Mouse (Mus musculus): ENCODE results near the gene Vps26a. TPM values are rescaled to one million over a fixed set of nuclear protein-coding genes. Genes with fewer than 3 reads are reported as not detected.
A peak's percentile ranks its signal among the peaks of the same experiment; 100 is the strongest.
"Not testable (repeated sequence)": the region's sequence is repeated elsewhere in the genome, so short reads cannot be mapped to it uniquely, and the experiment has no call there.

The Vps26a gene
- polyA plus RNA-seq, 1 experiment: 61.9 TPM

GRCm38 (mm10) chr10:62507071-62507470, 20.5 kb upstream of the Vps26a start:
- Histone ChIP-seq H3K4me3 (ENCODE audit: insufficient read depth, low read depth, low read length) (peak overlapping the region; percentile 73), H3K27ac (replicated peaks; ENCODE audit: low read depth, low read length) (peak overlapping the region; percentile 89)

GRCm38 (mm10) chr10:62506019-62506556, 19.5 kb upstream of the Vps26a start:
- H3K4me3 ChIP-seq (ENCODE audit: insufficient read depth, low read depth, low read length): peak overlapping the region; percentile 44
- H3K4me1 ChIP-seq (ENCODE audit: control insufficient read depth, insufficient read depth, insufficient read length, low read length): peaks cover 12% of the 10 kb centered on the region; the same call in 1 of the 2 replicates
- H3K27ac ChIP-seq (replicated peaks; ENCODE audit: low read depth, low read length): peak overlapping the region; percentile 89

More at GRCm38 (mm10) chr10:62507071-62507470, 20.5 kb upstream of the Vps26a start:
- peaks cover 9% of the 10 kb centered on the region; the same call in 1 of the 2 replicates for H3K4me1 ChIP-seq (ENCODE audit: control insufficient read depth, insufficient read depth, insufficient read length, low read length)

GRCm38 (mm10) chr10:62505224-62505983, 18.8 kb upstream of the Vps26a start:
- peak overlapping the region; percentile 89 for H3K27ac ChIP-seq (replicated peaks; ENCODE audit: low read depth, low read length)
- H3K4me1 ChIP-seq (ENCODE audit: control insufficient read depth, insufficient read depth, insufficient read length, low read length): peaks cover 18% of the 10 kb centered on the region; the same call in 1 of the 2 replicates
- peak overlapping the region; percentile 44 for H3K4me3 ChIP-seq (ENCODE audit: insufficient read depth, low read depth, low read length)

- Histone ChIP-seq H3K4me1 (ENCODE audit: control insufficient read depth, insufficient read depth, insufficient read length, low read length) (peaks cover 15% of the 10 kb centered on the region; the same call in 1 of the 2 replicates), H3K4me3 (ENCODE audit: insufficient read depth, low read depth, low read length) (no peak overlapping the region; the same call in 1 of the 2 replicates), H3K27ac (replicated peaks; ENCODE audit: low read depth, low read length) (peak overlapping the region; percentile 80)
Measured at GRCm38 (mm10) chr10:62503836-62504628, 17.4 kb upstream of the Vps26a start.

GRCm38 (mm10) chr10:62503353-62503752, 16.7 kb upstream of the Vps26a start:
- peaks cover 15% of the 10 kb centered on the region; the same call in 1 of the 2 replicates for H3K4me1 ChIP-seq (ENCODE audit: control insufficient read depth, insufficient read depth, insufficient read length, low read length)
- peak overlapping the region; percentile 80 for H3K27ac ChIP-seq (replicated peaks; ENCODE audit: low read depth, low read length)
- H3K4me3 ChIP-seq (ENCODE audit: insufficient read depth, low read depth, low read length): peak overlapping the region; percentile 22

- Histone ChIP-seq H3K4me1 (ENCODE audit: control insufficient read depth, insufficient read depth, insufficient read length, low read length) (peaks cover 15% of the 10 kb centered on the region; the same call in 1 of the 2 replicates), H3K27ac (replicated peaks; ENCODE audit: low read depth, low read length) (peak overlapping the region; percentile 19), H3K4me3 (ENCODE audit: insufficient read depth, low read depth, low read length) (no peak overlapping the region)
Measured at GRCm38 (mm10) chr10:62501951-62502350, 15.3 kb upstream of the Vps26a start.

- Histone ChIP-seq H3K27ac (replicated peaks; ENCODE audit: low read depth, low read length) (peak overlapping the region; percentile 53), H3K4me1 (ENCODE audit: control insufficient read depth, insufficient read depth, insufficient read length, low read length) (peaks cover 15% of the 10 kb centered on the region; the same call in 1 of the 2 replicates), H3K4me3 (ENCODE audit: insufficient read depth, low read depth, low read length) (0 out of 2 replicates have a peak overlapping the region, but pooled peaks have one; percentile 10)
Measured at GRCm38 (mm10) chr10:62500916-62501615, 14.5 kb upstream of the Vps26a start.

- Histone ChIP-seq H3K4me3 (ENCODE audit: insufficient read depth, low read depth, low read length) (0 out of 2 replicates have a peak overlapping the region, but pooled peaks have one; percentile 10), H3K4me1 (ENCODE audit: control insufficient read depth, insufficient read depth, insufficient read length, low read length) (peaks cover 15% of the 10 kb centered on the region; the same call in 1 of the 2 replicates), H3K27ac (replicated peaks; ENCODE audit: low read depth, low read length) (peak overlapping the region; percentile 53)
Measured at GRCm38 (mm10) chr10:62500088-62500915, 13.7 kb upstream of the Vps26a start.

- not testable (repeated sequence) for H3K27ac ChIP-seq (replicated peaks; ENCODE audit: low read depth, low read length); H3K4me3 ChIP-seq (ENCODE audit: insufficient read depth, low read depth, low read length); H3K4me1 ChIP-seq (ENCODE audit: control insufficient read depth, insufficient read depth, insufficient read length, low read length)
Measured at GRCm38 (mm10) chr10:62491681-62492080, 5.1 kb upstream of the Vps26a start.

- Histone ChIP-seq H3K27ac (replicated peaks; ENCODE audit: low read depth, low read length) (no peak overlapping the region), H3K4me3 (ENCODE audit: insufficient read depth, low read depth, low read length) (no peak overlapping the region), H3K4me1 (ENCODE audit: control insufficient read depth, insufficient read depth, insufficient read length, low read length) (peaks cover 8% of the 10 kb centered on the region; the same call in 1 of the 2 replicates)
Measured at GRCm38 (mm10) chr10:62488266-62488665, 1.7 kb upstream of the Vps26a start.

GRCm38 (mm10) chr10:62485878-62486582, 575 bp downstream of the Vps26a start:
- H3K4me1 ChIP-seq (ENCODE audit: control insufficient read depth, insufficient read depth, insufficient read length, low read length): peaks cover 10% of the 10 kb centered on the region; the same call in 1 of the 2 replicates
- peak overlapping the region; percentile 94 for H3K4me3 ChIP-seq (ENCODE audit: insufficient read depth, low read depth, low read length)
- H3K27ac ChIP-seq (replicated peaks; ENCODE audit: low read depth, low read length): peak overlapping the region; percentile 84

- H3K4me3 ChIP-seq (ENCODE audit: insufficient read depth, low read depth, low read length): no peak overlapping the region
Measured at GRCm38 (mm10) chr10:62481108-62481852, 5.3 kb downstream of the Vps26a start.

GRCm38 (mm10) chr10:62476980-62477379, 9.6 kb downstream of the Vps26a start:
- H3K27ac ChIP-seq (replicated peaks; ENCODE audit: low read depth, low read length): no peak overlapping the region
- H3K4me3 ChIP-seq (ENCODE audit: insufficient read depth, low read depth, low read length): no peak overlapping the region
- no peaks in the 10 kb centered on the region for H3K4me1 ChIP-seq (ENCODE audit: control insufficient read depth, insufficient read depth, insufficient read length, low read length)

More at GRCm38 (mm10) chr10:62481108-62481852, 5.3 kb downstream of the Vps26a start:
- no peak overlapping the region for H3K27ac ChIP-seq (replicated peaks; ENCODE audit: low read depth, low read length)
- peaks cover 10% of the 10 kb centered on the region; the same call in 1 of the 2 replicates for H3K4me1 ChIP-seq (ENCODE audit: control insufficient read depth, insufficient read depth, insufficient read length, low read length)

Measured in brown adipose tissue, adult 24 weeks (tissue).